Mouse (Mus musculus): ENCODE results near the gene Ifitm3. TPM values are rescaled to one million over a fixed set of nuclear protein-coding genes. Genes with fewer than 3 reads are reported as not detected.
"Not testable (repeated sequence)": the region's sequence is repeated elsewhere in the genome, so short reads cannot be mapped to it uniquely, and the experiment has no call there.

Ifitm3 gene
- total and polyA plus RNA-seq, 3 experiments: not detected

- H3K27me3 ChIP-seq (ENCODE audit: insufficient read depth, low read length): peaks cover 24% of the 10 kb centered on the region
- no peak overlapping the region for H3K4me3 ChIP-seq (ENCODE audit: low read depth, low read length)
- peaks cover 9% of the 10 kb centered on the region; the same call in 1 of the 2 replicates for H3K4me1 ChIP-seq (ENCODE audit: insufficient read depth, low read depth, low read length)
- TF ChIP-seq GATA2 (IDR thresholded peaks at IDR 0.05; ENCODE audit: borderline replicate concordance, low read depth, low read length) (no peak), TAL1 (conservative IDR thresholded peaks at IDR 0.05; ENCODE audit: low read depth, low read length) (no peak), CTCF (IDR thresholded peaks at IDR 0.05; ENCODE audit: low read depth, low read length) (no peak)
- ATAC-seq (ENCODE audit: extremely low read depth, insufficient number of reproducible peaks, low FRiP score, poor library complexity, severe bottlenecking) (no peak), DNase-seq (ENCODE audit: low spot score) (no peak)
- 0 out of 2 replicates have a peak, but pooled peaks cover 2% of the 10 kb centered on the region for H3K9me3 ChIP-seq (replicated peaks)
- H3K36me3 ChIP-seq (replicated peaks): no peaks in the 10 kb centered on the region
These were observed 27.6 kb downstream of the Ifitm3 start for GRCm38 (mm10) chr7:140982971-140983370.

- Histone ChIP-seq H3K4me3 (ENCODE audit: low read depth, low read length) (no peak overlapping the region), H3K4me1 (ENCODE audit: insufficient read depth, low read depth, low read length) (peaks cover 9% of the 10 kb centered on the region; the same call in 1 of the 2 replicates), H3K27me3 (ENCODE audit: insufficient read depth, low read length) (peaks cover 21% of the 10 kb centered on the region), H3K9me3 (replicated peaks) (0 out of 2 replicates have a peak, but pooled peaks cover 2% of the 10 kb centered on the region), H3K36me3 (replicated peaks) (no peaks in the 10 kb centered on the region)
- ATAC-seq (ENCODE audit: extremely low read depth, insufficient number of reproducible peaks, low FRiP score, poor library complexity, severe bottlenecking): no peak; the same call in 1 of the 2 replicates
- TF ChIP-seq GATA1 (IDR thresholded peaks at IDR 0.05; ENCODE audit: borderline replicate concordance, low read length) (no peak), TAL1 (conservative IDR thresholded peaks at IDR 0.05; ENCODE audit: low read depth, low read length) (no peak), CTCF (IDR thresholded peaks at IDR 0.05; ENCODE audit: low read depth, low read length) (no peak), GATA2 (IDR thresholded peaks at IDR 0.05; ENCODE audit: borderline replicate concordance, low read depth, low read length) (no peak), POLR2AphosphoS5 (IDR thresholded peaks at IDR 0.05; ENCODE audit: insufficient replicate concordance, low read depth, low read length) (no peak)
- no peak for DNase-seq (ENCODE audit: low spot score)
These were observed 28.9 kb downstream of the Ifitm3 start for GRCm38 (mm10) chr7:140981704-140982103.

GRCm38 (mm10) chr7:140976720-140977119, 33.9 kb downstream of the Ifitm3 start:
- not testable (repeated sequence) for H3K4me3 ChIP-seq (ENCODE audit: low read depth, low read length); H3K36me3 ChIP-seq (replicated peaks); H3K9me3 ChIP-seq (replicated peaks); DNase-seq (ENCODE audit: low spot score); ATAC-seq (ENCODE audit: extremely low read depth, insufficient number of reproducible peaks, low FRiP score, poor library complexity, severe bottlenecking); H3K4me1 ChIP-seq (ENCODE audit: insufficient read depth, low read depth, low read length)
- peaks cover 12% of the 10 kb centered on the region; the same call in 1 of the 2 replicates for H3K27me3 ChIP-seq (ENCODE audit: insufficient read depth, low read length)

- Histone ChIP-seq H3K4me1 (ENCODE audit: insufficient read depth, low read depth, low read length) (no peaks in the 10 kb centered on the region; the same call in 1 of the 2 replicates), H3K36me3 (replicated peaks) (no peaks in the 10 kb centered on the region), H3K27me3 (ENCODE audit: insufficient read depth, low read length) (peaks cover 17% of the 10 kb centered on the region; the same call in 1 of the 2 replicates), H3K4me3 (ENCODE audit: low read depth, low read length) (no peak overlapping the region), H3K9me3 (replicated peaks) (no peaks in the 10 kb centered on the region)
- no peak for DNase-seq (ENCODE audit: low spot score)
- no peak for TF ChIP-seq CTCF (IDR thresholded peaks at IDR 0.05; ENCODE audit: low read depth, low read length)
- no peak for TF ChIP-seq GATA1 (IDR thresholded peaks at IDR 0.05; ENCODE audit: borderline replicate concordance, low read length)
- no peak for TF ChIP-seq POLR2AphosphoS5 (IDR thresholded peaks at IDR 0.05; ENCODE audit: insufficient replicate concordance, low read depth, low read length)
- TF ChIP-seq GATA2 (IDR thresholded peaks at IDR 0.05; ENCODE audit: borderline replicate concordance, low read depth, low read length): no peak
- no peak for TF ChIP-seq TAL1 (conservative IDR thresholded peaks at IDR 0.05; ENCODE audit: low read depth, low read length)
- no peak for ATAC-seq (ENCODE audit: extremely low read depth, insufficient number of reproducible peaks, low FRiP score, poor library complexity, severe bottlenecking)
These were observed 35.1 kb downstream of the Ifitm3 start for GRCm38 (mm10) chr7:140975465-140975864.

GRCm38 (mm10) chr7:140974940-140975339, 35.6 kb downstream of the Ifitm3 start:
- Histone ChIP-seq H3K9me3 (replicated peaks) (no peaks in the 10 kb centered on the region), H3K36me3 (replicated peaks) (no peaks in the 10 kb centered on the region), H3K27me3 (ENCODE audit: insufficient read depth, low read length) (peaks cover 21% of the 10 kb centered on the region; the same call in 1 of the 2 replicates), H3K4me3 (ENCODE audit: low read depth, low read length) (no peak overlapping the region), H3K4me1 (ENCODE audit: insufficient read depth, low read depth, low read length) (no peaks in the 10 kb centered on the region; the same call in 1 of the 2 replicates)
- DNase-seq (ENCODE audit: low spot score) (no peak), ATAC-seq (ENCODE audit: extremely low read depth, insufficient number of reproducible peaks, low FRiP score, poor library complexity, severe bottlenecking) (no peak)
- TF ChIP-seq TAL1 (conservative IDR thresholded peaks at IDR 0.05; ENCODE audit: low read depth, low read length) (no peak), POLR2AphosphoS5 (IDR thresholded peaks at IDR 0.05; ENCODE audit: insufficient replicate concordance, low read depth, low read length) (no peak), CTCF (IDR thresholded peaks at IDR 0.05; ENCODE audit: low read depth, low read length) (no peak), GATA2 (IDR thresholded peaks at IDR 0.05; ENCODE audit: borderline replicate concordance, low read depth, low read length) (no peak), GATA1 (IDR thresholded peaks at IDR 0.05; ENCODE audit: borderline replicate concordance, low read length) (no peak)

GRCm38 (mm10) chr7:140973396-140974165, 37.0 kb downstream of the Ifitm3 start:
- ATAC-seq (ENCODE audit: extremely low read depth, insufficient number of reproducible peaks, low FRiP score, poor library complexity, severe bottlenecking): no peak
- Histone ChIP-seq H3K36me3 (replicated peaks) (no peaks in the 10 kb centered on the region), H3K27me3 (ENCODE audit: insufficient read depth, low read length) (peaks cover 27% of the 10 kb centered on the region), H3K4me3 (ENCODE audit: low read depth, low read length) (no peak overlapping the region), H3K9me3 (replicated peaks) (no peaks in the 10 kb centered on the region), H3K4me1 (ENCODE audit: insufficient read depth, low read depth, low read length) (no peaks in the 10 kb centered on the region; the same call in 1 of the 2 replicates)
- no peak for DNase-seq (ENCODE audit: low spot score)
- TF ChIP-seq CTCF (IDR thresholded peaks at IDR 0.05; ENCODE audit: low read depth, low read length) (no peak), TAL1 (conservative IDR thresholded peaks at IDR 0.05; ENCODE audit: low read depth, low read length) (no peak), POLR2AphosphoS5 (IDR thresholded peaks at IDR 0.05; ENCODE audit: insufficient replicate concordance, low read depth, low read length) (no peak), GATA1 (IDR thresholded peaks at IDR 0.05; ENCODE audit: borderline replicate concordance, low read length) (no peak), GATA2 (IDR thresholded peaks at IDR 0.05; ENCODE audit: borderline replicate concordance, low read depth, low read length) (no peak)

All from G1E (cell line).